Mouse (Mus musculus) midbrain, embryonic 16.5 days (tissue): ENCODE measurements around the gene Akr1b10. TPM values are rescaled to one million over a fixed set of nuclear protein-coding genes. Genes with fewer than 3 reads are reported as not detected.
A peak's percentile ranks its signal among the peaks of the same experiment; 100 is the strongest.
"Not testable (repeated sequence)": the region's sequence is repeated elsewhere in the genome, so short reads cannot be mapped to it uniquely, and the experiment has no call there.

ENCODE experiments used
- ATAC-seq: fragments of 200-750 bp; cut with Nextera tagmentation; 2 replicates; pipeline ENCODE4 v1.8.0; 2017; ENCODE audit warnings: moderate TSS enrichment
- H3K27ac ChIP-seq: fragments of 300-500 bp; sonication (generic); 2 replicates; pipeline ENCODE4 v1.5.1; 2014; ENCODE audit warnings: mild to moderate bottlenecking, low read length, mixed read lengths
- H3K27me3 ChIP-seq: fragments of 300-500 bp; sonication (generic); 2 replicates; pipeline ENCODE4 v1.6.1; 2014; ENCODE audit warnings: low read depth, low read length, mixed read lengths; ENCODE audit not compliant: control insufficient read depth, insufficient read depth
- H3K36me3 ChIP-seq: fragments of 300-500 bp; sonication (generic); 2 replicates; pipeline ENCODE4 v1.6.1; 2014; ENCODE audit warnings: mild to moderate bottlenecking, low read length, moderate library complexity, mixed read lengths; ENCODE audit not compliant: control insufficient read depth, insufficient read depth
- H3K4me1 ChIP-seq: fragments of 300-500 bp; sonication (generic); 2 replicates; pipeline ENCODE4 v1.6.1; 2014; ENCODE audit warnings: mild to moderate bottlenecking, low read length, mixed read lengths; ENCODE audit not compliant: control insufficient read depth, insufficient read depth
- H3K4me2 ChIP-seq: fragments of 300-500 bp; sonication (generic); 2 replicates; pipeline ENCODE4 v1.6.1; 2014; ENCODE audit warnings: mild to moderate bottlenecking, low read length, mixed read lengths
- H3K4me3 ChIP-seq: fragments of 300-500 bp; sonication (generic); 2 replicates; pipeline ENCODE4 v1.5.1; 2014; ENCODE audit warnings: low read depth, mild to moderate bottlenecking, low read length, moderate library complexity, mixed read lengths
- H3K9ac ChIP-seq: fragments of 300-500 bp; sonication (generic); 2 replicates; pipeline ENCODE4 v1.6.1; 2014; ENCODE audit warnings: low read depth, low read length, mixed read lengths
- H3K9me3 ChIP-seq: fragments of 300-500 bp; sonication (generic); replicated peaks from 2 replicates; pipeline ENCODE4 v1.6.1; 2014; ENCODE audit warnings: mild to moderate bottlenecking, low read length, mixed read lengths; ENCODE audit not compliant: control insufficient read depth, poor library complexity, severe bottlenecking
- WGBS: fragments of 180-500 bp; shearing (Covaris S2); extraction: QIAGEN DNeasy Blood & Tissue Kit; methylation state at CpG from one replicate; pipeline ENCODE4 v1.1.7; 2014; 5-methylcytosine and 5-hydroxymethylcytosine counted together
- polyA plus RNA-seq: library from polyadenylated mRNA; unstranded; fragments of >200 nt; fragmentation: Nextera tagmentation; extraction: Ambion mirVana; gene quantifications from 2 replicates; pipeline ENCODE4 v1.2.1, GENCODE M21; 2015

Akr1b10 gene
- polyA plus RNA-seq, 1 experiment from 2014 or later: 11.9 TPM

- Histone ChIP-seq H3K36me3 (no peaks in the 10 kb centered on the region), H3K4me1 (0 out of 2 replicates have a peak, but pooled peaks cover 2% of the 10 kb centered on the region), H3K27ac (no peak overlapping the region), H3K9ac (no peak overlapping the region), H3K27me3 (no peaks in the 10 kb centered on the region), H3K4me2 (no peak overlapping the region), H3K9me3 (no peaks in the 10 kb centered on the region), H3K4me3 (no peak overlapping the region)
- WGBS: 82% methylated on average over 9 of the region's 9 CpGs
- no peak for ATAC-seq
Observed at GRCm38 (mm10) chr6:34367998-34368397, 16.0 kb upstream of the Akr1b10 start.

GRCm38 (mm10) chr6:34370081-34370480 lies 13.9 kb upstream of the Akr1b10 start:
- 86% methylated on average over 8 of the region's 8 CpGs for WGBS

GRCm38 (mm10) chr6:34371700-34372351 lies 12.2 kb upstream of the Akr1b10 start:
- 0 out of 2 replicates have a peak, but pooled peaks cover 2% of the 10 kb centered on the region for H3K4me1 ChIP-seq
- H3K27me3 ChIP-seq: no peaks in the 10 kb centered on the region
- H3K9me3 ChIP-seq: no peaks in the 10 kb centered on the region
- no peaks in the 10 kb centered on the region for H3K36me3 ChIP-seq
- no peak overlapping the region for H3K27ac ChIP-seq
- 0 out of 2 replicates have a peak, but pooled peaks have one; percentile 5 for ATAC-seq
- 25% methylated on average over 18 of the region's 18 CpGs for WGBS
- peak overlapping the region; percentile 25 for H3K4me2 ChIP-seq
- H3K9ac ChIP-seq: peak overlapping the region; percentile 5; the same call in 1 of the 2 replicates
- no peak overlapping the region for H3K4me3 ChIP-seq

More at GRCm38 (mm10) chr6:34370081-34370480, 13.9 kb upstream of the Akr1b10 start:
- H3K4me3 ChIP-seq: no peak overlapping the region
- H3K4me2 ChIP-seq: no peak overlapping the region
- H3K27ac ChIP-seq: no peak overlapping the region
- no peaks in the 10 kb centered on the region for H3K36me3 ChIP-seq
- no peaks in the 10 kb centered on the region for H3K27me3 ChIP-seq
- no peaks in the 10 kb centered on the region for H3K9me3 ChIP-seq
- 0 out of 2 replicates have a peak, but pooled peaks cover 2% of the 10 kb centered on the region for H3K4me1 ChIP-seq
- H3K9ac ChIP-seq: no peak overlapping the region
- ATAC-seq: no peak

GRCm38 (mm10) chr6:34373841-34374240 lies 10.2 kb upstream of the Akr1b10 start:
- Histone ChIP-seq H3K4me1 (0 out of 2 replicates have a peak, but pooled peaks cover under 1% of the 10 kb centered on the region), H3K36me3 (no peaks in the 10 kb centered on the region), H3K27ac (no peak overlapping the region), H3K9ac (no peak overlapping the region), H3K4me2 (no peak overlapping the region), H3K9me3 (no peaks in the 10 kb centered on the region), H3K27me3 (no peaks in the 10 kb centered on the region), H3K4me3 (no peak overlapping the region)
- WGBS: 81% methylated on average over 7 of the region's 7 CpGs
- ATAC-seq: no peak

GRCm38 (mm10) chr6:34375888-34376287 lies 8.1 kb upstream of the Akr1b10 start:
- ATAC-seq, H3K9me3 ChIP-seq, H3K9ac ChIP-seq, H3K27ac ChIP-seq, H3K27me3 ChIP-seq, H3K4me2 ChIP-seq, H3K4me1 ChIP-seq, H3K36me3 ChIP-seq, H3K4me3 ChIP-seq: not testable (repeated sequence)
- 79% methylated on average over 5 of the region's 5 CpGs for WGBS

- Histone ChIP-seq H3K4me1 (peaks cover 7% of the 10 kb centered on the region), H3K4me2 (no peak overlapping the region), H3K9me3 (no peaks in the 10 kb centered on the region), H3K9ac (no peak overlapping the region), H3K27ac (no peak overlapping the region), H3K4me3 (no peak overlapping the region), H3K36me3 (no peaks in the 10 kb centered on the region), H3K27me3 (no peaks in the 10 kb centered on the region)
- WGBS: 46% methylated on average over 8 of the region's 8 CpGs
- ATAC-seq: no peak
Observed at GRCm38 (mm10) chr6:34383401-34383800, 617 bp upstream of the Akr1b10 start.

GRCm38 (mm10) chr6:34384701-34385370 lies 818 bp downstream of the Akr1b10 start:
- Histone ChIP-seq H3K4me3 (peak overlapping the region; percentile 42), H3K9ac (no peak overlapping the region; the same call in 1 of the 2 replicates), H3K27me3 (no peaks in the 10 kb centered on the region), H3K9me3 (no peaks in the 10 kb centered on the region), H3K4me1 (peaks cover 7% of the 10 kb centered on the region), H3K36me3 (no peaks in the 10 kb centered on the region), H3K27ac (no peak overlapping the region), H3K4me2 (peak overlapping the region; percentile 70)
- no peak for ATAC-seq
- 5% methylated on average over 13 of the region's 13 CpGs for WGBS

- no peak overlapping the region for H3K9ac ChIP-seq
- peaks cover 10% of the 10 kb centered on the region for H3K9me3 ChIP-seq
- H3K4me3 ChIP-seq: no peak overlapping the region
- H3K4me2 ChIP-seq: no peak overlapping the region
- peaks cover 7% of the 10 kb centered on the region for H3K4me1 ChIP-seq
- ATAC-seq: no peak
- no peak overlapping the region for H3K27ac ChIP-seq
- WGBS: 88% methylated on average over 4 of the region's 4 CpGs
- peaks cover 7% of the 10 kb centered on the region for H3K36me3 ChIP-seq
- no peaks in the 10 kb centered on the region for H3K27me3 ChIP-seq
Observed at GRCm38 (mm10) chr6:34388420-34389156, 4.6 kb downstream of the Akr1b10 start.
